Mouse (Mus musculus) megakaryocyte, embryonic 14.5 days (primary cell): ENCODE results near the gene Pomt1.

Source experiments
- FLI1 ChIP-seq: IDR thresholded peaks from 2 replicates; pipeline ENCODE4 v1.6.1; 2012; ENCODE audit warnings: low read length, inconsistent platforms, mixed read lengths
- GATA1 ChIP-seq: IDR thresholded peaks from 3 replicates; pipeline ENCODE4 v1.6.1; 2012; ENCODE audit warnings: mixed read lengths, low read length, inconsistent platforms, borderline replicate concordance

DNA sequence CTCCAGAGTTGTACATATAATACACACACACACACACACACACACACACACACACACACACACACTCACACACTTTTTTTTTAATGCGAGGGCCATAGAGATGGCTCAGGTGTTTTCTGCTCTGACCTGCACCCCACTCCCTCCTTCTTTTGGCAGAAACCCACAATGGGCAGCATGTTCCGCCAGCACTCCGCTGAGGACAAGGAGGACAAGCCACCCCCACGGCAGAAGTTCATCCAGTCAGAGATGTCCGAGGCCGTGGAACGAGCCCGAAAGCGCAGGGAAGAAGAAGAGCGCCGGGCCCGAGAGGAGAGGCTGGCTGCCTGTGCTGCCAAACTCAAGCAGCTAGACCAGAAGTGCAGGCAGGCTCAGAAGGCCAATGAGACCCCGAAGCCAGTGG is 32.5 kb upstream of the Pomt1 start:
- TF ChIP-seq GATA1 (no peak), FLI1 (no peak)
